Mouse (Mus musculus) brain, embryonic 14.5 days (tissue): ENCODE results near the gene Rhbdd2.

Source experiments
- CTCF ChIP-seq: fragments of 200-500 bp; IDR thresholded peaks from 2 replicates; pipeline ENCODE4 v1.5.1; 2012; ENCODE audit warnings: inconsistent platforms, mild to moderate bottlenecking, moderate library complexity, borderline replicate concordance; ENCODE audit not compliant: insufficient read depth, insufficient read length; ENCODE audit errors: extremely low read depth
- POLR2A ChIP-seq: fragments of 200-500 bp; IDR thresholded peaks from 2 replicates; pipeline ENCODE4 v1.6.1; 2012; ENCODE audit warnings: mild to moderate bottlenecking, inconsistent platforms, borderline replicate concordance; ENCODE audit not compliant: poor library complexity, insufficient read depth, insufficient read length, severe bottlenecking; ENCODE audit errors: extremely low read depth

GRCm38 (mm10) chr5:135680967-135681545 is 48.6 kb downstream of the Rhbdd2 start:
- TF ChIP-seq CTCF: no peak
- TF ChIP-seq POLR2A: no peak
